Mouse (Mus musculus) midbrain, embryonic 14.5 days (tissue): Measurements from ENCODE around the gene Ss18l2. TPM values are rescaled to one million over a fixed set of nuclear protein-coding genes. Genes with fewer than 3 reads are reported as not detected.
A peak's percentile ranks its signal among the peaks of the same experiment; 100 is the strongest.

Source experiments
- ATAC-seq: fragments of 200-750 bp; cut with Nextera tagmentation; 2 replicates; pipeline ENCODE4 v1.8.0; 2017; ENCODE audit warnings: moderate number of reproducible peaks, moderate library complexity; ENCODE audit not compliant: low FRiP score, low TSS enrichment
- DNase-seq: peaks from one replicate; pipeline ENCODE4 v3.0.0-alpha.2; 2015
- H3K27ac ChIP-seq: fragments of 300-500 bp; sonication (generic); replicated peaks from 2 replicates; pipeline ENCODE4 v1.5.1; 2014; ENCODE audit warnings: mild to moderate bottlenecking, low read depth, low read length, moderate library complexity
- H3K27me3 ChIP-seq: fragments of 300-500 bp; sonication (generic); 2 replicates; pipeline ENCODE4 v1.6.1; 2014; ENCODE audit warnings: low read length, control low read depth, mixed read lengths; ENCODE audit not compliant: control insufficient read depth, insufficient read depth
- H3K36me3 ChIP-seq: fragments of 300-500 bp; sonication (generic); 2 replicates; pipeline ENCODE4 v1.6.1; 2014; ENCODE audit warnings: low read length, control low read depth; ENCODE audit not compliant: control insufficient read depth, insufficient read depth
- H3K4me1 ChIP-seq: fragments of 300-500 bp; sonication (generic); 2 replicates; pipeline ENCODE4 v1.6.1; 2014; ENCODE audit warnings: mild to moderate bottlenecking, antibody characterized with exemption, low read length, control low read depth; ENCODE audit not compliant: control insufficient read depth, insufficient read depth
- H3K4me2 ChIP-seq: fragments of 300-500 bp; sonication (generic); 2 replicates; pipeline ENCODE4 v1.6.1; 2014; ENCODE audit warnings: mild to moderate bottlenecking, low read length, moderate library complexity
- H3K4me3 ChIP-seq: fragments of 300-500 bp; sonication (generic); replicated peaks from 2 replicates; pipeline ENCODE4 v1.5.1; 2014; ENCODE audit warnings: low read depth, low read length
- H3K9ac ChIP-seq: fragments of 300-500 bp; sonication (generic); replicated peaks from 2 replicates; pipeline ENCODE4 v1.6.1; 2014; ENCODE audit warnings: mild to moderate bottlenecking, low read length, moderate library complexity
- H3K9me3 ChIP-seq: fragments of 300-500 bp; sonication (generic); 2 replicates; pipeline ENCODE4 v1.6.1; 2016; ENCODE audit warnings: low read length, control low read depth, mixed read lengths; ENCODE audit not compliant: control insufficient read depth
- WGBS: fragments of 180-500 bp; shearing (Covaris S2); extraction: QIAGEN DNeasy Blood & Tissue Kit; methylation state at CpG from one replicate; pipeline ENCODE4 v1.1.7; 2014; 5-methylcytosine and 5-hydroxymethylcytosine counted together
- polyA plus RNA-seq: library from polyadenylated mRNA; unstranded; fragments of >200 nt; fragmentation: Nextera tagmentation; extraction: Ambion mirVana; gene quantifications from 2 replicates; pipeline ENCODE4 v1.2.1, GENCODE M21; 2014

The Ss18l2 gene
- polyA plus RNA-seq, 1 experiment from 2014 or later = 164 TPM

DNA sequence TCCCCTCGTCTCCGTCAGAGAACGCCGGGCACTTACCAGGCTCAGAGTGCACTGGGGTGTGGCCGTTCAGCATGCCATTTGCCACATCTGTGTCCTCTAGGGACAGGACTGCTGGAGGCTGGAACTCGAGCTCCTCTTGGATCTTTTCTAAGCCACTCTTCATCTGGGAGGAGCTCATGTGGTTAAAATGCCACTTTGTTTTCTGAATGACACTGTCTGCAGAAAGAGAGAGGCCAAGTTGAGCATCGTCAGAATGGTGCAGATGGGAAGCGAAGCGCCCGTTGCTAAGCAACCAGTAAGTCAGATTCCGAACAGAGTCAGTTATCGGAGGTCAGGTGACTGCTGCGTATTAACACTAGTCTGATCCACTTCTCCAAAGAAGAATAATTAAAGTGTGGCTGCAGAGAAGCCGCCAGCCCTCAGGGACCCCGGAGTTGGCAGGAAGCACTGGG lies 19.9 kb upstream of the Ss18l2 start:
- Histone ChIP-seq H3K4me3 (peak overlapping the region; percentile 24), H3K9me3 (no peaks in the 10 kb centered on the region), H3K9ac (peak overlapping the region; percentile 21; the same call in 1 of the 2 replicates), H3K4me1 (peaks cover 21% of the 10 kb centered on the region), H3K27ac (peak overlapping the region; percentile 83), H3K27me3 (no peaks in the 10 kb centered on the region), H3K36me3 (peaks cover 53% of the 10 kb centered on the region), H3K4me2 (peak overlapping the region; percentile 53)
- peak; percentile 90 for DNase-seq
- ATAC-seq = peak; percentile 88
- 12% methylated on average over 15 of the region's 15 CpGs for WGBS

DNA sequence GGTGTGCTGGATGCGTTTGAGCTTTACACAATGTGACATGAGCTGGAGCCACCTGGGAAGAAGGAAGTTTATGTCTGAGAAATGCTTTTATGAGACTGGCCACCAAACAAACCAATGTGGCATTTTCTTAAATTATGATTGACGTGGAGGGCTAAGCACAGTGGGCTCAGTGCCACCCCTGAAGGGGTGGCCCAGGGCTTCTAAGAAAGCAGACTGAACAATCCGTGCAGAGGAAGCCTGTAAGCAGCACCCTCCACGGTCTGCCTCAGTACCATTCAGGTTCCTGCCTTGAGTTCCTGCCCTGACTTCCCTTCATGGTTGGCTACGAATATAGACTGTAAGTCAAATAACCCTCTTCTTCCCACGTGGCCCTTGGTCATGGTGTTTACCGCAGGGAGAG lies 19.4 kb upstream of the Ss18l2 start:
- Histone ChIP-seq H3K4me1 (peaks cover 21% of the 10 kb centered on the region), H3K4me3 (no peak overlapping the region), H3K36me3 (peaks cover 53% of the 10 kb centered on the region), H3K27ac (peak overlapping the region; percentile 83), H3K27me3 (no peaks in the 10 kb centered on the region), H3K4me2 (peak overlapping the region; percentile 53), H3K9me3 (no peaks in the 10 kb centered on the region), H3K9ac (peak overlapping the region; percentile 21; the same call in 1 of the 2 replicates)
- peak; percentile 44; the same call in 1 of the 2 replicates for ATAC-seq
- whole genome bisulfite sequencing = 65% methylated on average over 7 of the region's 7 CpGs
- no peak for DNase-seq

DNA sequence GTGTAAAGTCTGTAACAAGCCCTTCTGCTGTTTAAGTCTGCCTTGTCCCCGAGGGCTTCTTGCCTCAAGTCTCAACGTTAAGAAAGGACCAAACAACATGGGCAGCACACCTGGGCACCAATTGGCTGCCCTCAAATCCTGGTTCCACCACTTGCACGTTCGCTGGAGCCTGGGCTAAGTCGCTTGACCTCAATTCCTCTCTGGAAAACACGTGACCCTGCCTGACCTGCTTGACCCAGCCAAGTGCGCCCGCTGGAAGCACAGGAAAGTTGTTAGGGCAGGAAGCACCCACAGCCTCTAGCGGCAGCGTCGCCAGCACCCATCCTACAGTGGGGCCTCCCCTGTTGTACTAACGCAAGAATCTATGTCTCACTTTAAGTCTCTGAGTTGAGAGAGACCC lies 15.4 kb upstream of the Ss18l2 start:
- H3K9ac ChIP-seq = no peak overlapping the region
- WGBS = 82% methylated on average over 12 of the region's 12 CpGs
- H3K36me3 ChIP-seq = peaks cover 46% of the 10 kb centered on the region

GRCm38 (mm10) chr9:121696626-121697025 lies 13.5 kb upstream of the Ss18l2 start:
- peaks cover 46% of the 10 kb centered on the region for H3K36me3 ChIP-seq
- WGBS = 86% methylated on average over 9 of the region's 9 CpGs
- no peak for DNase-seq

More for the DNA sequence above, 15.4 kb upstream of the Ss18l2 start:
- Histone ChIP-seq H3K4me1 (peaks cover 16% of the 10 kb centered on the region), H3K27ac (no peak overlapping the region), H3K4me2 (no peak overlapping the region), H3K4me3 (no peak overlapping the region), H3K9me3 (no peaks in the 10 kb centered on the region), H3K27me3 (no peaks in the 10 kb centered on the region)
- DNase-seq (no peak), ATAC-seq (no peak)

DNA sequence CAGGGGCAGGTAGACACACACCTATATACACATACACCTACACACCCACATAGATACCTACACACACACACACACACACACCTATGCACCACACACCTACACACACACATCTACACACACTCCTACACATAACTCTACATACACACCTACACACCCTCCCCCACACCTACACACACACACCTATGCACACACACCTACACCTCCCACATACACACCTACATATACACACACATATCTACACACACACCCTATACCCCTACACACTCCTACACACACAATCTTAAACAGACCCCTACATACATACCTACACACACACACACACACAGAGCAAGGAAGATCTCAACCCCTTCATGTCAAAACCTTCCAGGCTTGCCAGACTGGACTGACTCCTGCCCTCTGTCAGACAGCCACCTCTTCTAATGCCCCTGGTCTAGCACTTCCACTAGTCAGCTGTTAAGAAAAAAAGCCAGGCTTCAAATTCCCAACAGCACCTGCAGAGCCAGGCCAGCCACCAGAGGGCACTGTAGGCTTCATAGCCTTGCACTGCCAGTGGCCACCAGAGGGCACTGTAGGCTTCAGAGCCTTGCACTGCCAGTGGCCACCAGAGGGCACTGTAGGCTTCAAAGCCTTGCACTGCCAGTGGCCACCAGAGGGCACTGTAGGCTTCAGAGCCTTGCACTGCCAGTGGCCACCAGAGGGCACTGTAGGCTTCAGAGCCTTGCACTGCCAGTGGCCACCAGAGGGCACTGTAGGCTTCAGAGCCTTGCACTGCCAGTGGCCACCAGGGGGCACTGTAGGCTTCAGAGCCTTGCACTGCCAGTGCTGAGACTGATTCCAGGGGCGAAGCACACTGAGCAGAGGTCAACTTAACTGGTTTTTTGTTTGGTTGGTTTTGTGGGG lies 12.7 kb upstream of the Ss18l2 start:
- WGBS = 100% methylated on average over 1 of the region's 1 CpGs
- Histone ChIP-seq H3K27ac (no peak overlapping the region), H3K9me3 (no peaks in the 10 kb centered on the region), H3K36me3 (peaks cover 38% of the 10 kb centered on the region), H3K4me1 (no peaks in the 10 kb centered on the region), H3K4me2 (no peak overlapping the region), H3K9ac (no peak overlapping the region), H3K4me3 (no peak overlapping the region), H3K27me3 (no peaks in the 10 kb centered on the region)
- DNase-seq = peak; percentile 31
- ATAC-seq = peak; percentile 53

More at GRCm38 (mm10) chr9:121696626-121697025, 13.5 kb upstream of the Ss18l2 start:
- ATAC-seq = no peak
- no peaks in the 10 kb centered on the region for H3K27me3 ChIP-seq
- no peak overlapping the region for H3K4me2 ChIP-seq
- no peak overlapping the region for H3K27ac ChIP-seq
- H3K4me1 ChIP-seq = no peaks in the 10 kb centered on the region
- no peak overlapping the region for H3K9ac ChIP-seq
- H3K4me3 ChIP-seq = no peak overlapping the region
- no peaks in the 10 kb centered on the region for H3K9me3 ChIP-seq

DNA sequence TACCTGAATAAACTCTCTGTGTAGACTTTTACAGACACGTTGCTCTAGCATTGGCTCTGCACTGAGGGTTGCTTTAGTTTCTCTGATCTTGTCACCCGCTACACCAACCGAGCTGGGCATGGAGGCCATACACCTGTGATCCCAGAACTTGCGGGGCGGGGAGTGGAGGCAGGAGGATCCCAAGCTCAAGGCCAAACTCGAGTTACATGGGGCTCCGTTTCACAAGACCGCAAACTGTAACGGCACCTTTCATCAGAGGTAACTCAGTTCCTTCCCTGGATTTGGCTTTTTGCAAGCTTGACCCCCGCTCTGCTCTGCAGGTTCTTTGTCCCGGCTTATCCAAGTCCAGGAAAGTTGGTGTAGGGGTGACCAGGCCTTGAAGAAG lies 5.9 kb upstream of the Ss18l2 start:
- peak overlapping the region; percentile 82 for H3K9ac ChIP-seq
- peak overlapping the region; percentile 97 for H3K4me2 ChIP-seq
- H3K27ac ChIP-seq = no peak overlapping the region
- H3K4me1 ChIP-seq = peaks cover 14% of the 10 kb centered on the region
- peaks cover 8% of the 10 kb centered on the region for H3K36me3 ChIP-seq
- H3K27me3 ChIP-seq = no peaks in the 10 kb centered on the region
- no peak for ATAC-seq
- H3K4me3 ChIP-seq = peak overlapping the region; percentile 78
- no peaks in the 10 kb centered on the region for H3K9me3 ChIP-seq
- no peak for DNase-seq
- WGBS = 36% methylated on average over 11 of the region's 11 CpGs

DNA sequence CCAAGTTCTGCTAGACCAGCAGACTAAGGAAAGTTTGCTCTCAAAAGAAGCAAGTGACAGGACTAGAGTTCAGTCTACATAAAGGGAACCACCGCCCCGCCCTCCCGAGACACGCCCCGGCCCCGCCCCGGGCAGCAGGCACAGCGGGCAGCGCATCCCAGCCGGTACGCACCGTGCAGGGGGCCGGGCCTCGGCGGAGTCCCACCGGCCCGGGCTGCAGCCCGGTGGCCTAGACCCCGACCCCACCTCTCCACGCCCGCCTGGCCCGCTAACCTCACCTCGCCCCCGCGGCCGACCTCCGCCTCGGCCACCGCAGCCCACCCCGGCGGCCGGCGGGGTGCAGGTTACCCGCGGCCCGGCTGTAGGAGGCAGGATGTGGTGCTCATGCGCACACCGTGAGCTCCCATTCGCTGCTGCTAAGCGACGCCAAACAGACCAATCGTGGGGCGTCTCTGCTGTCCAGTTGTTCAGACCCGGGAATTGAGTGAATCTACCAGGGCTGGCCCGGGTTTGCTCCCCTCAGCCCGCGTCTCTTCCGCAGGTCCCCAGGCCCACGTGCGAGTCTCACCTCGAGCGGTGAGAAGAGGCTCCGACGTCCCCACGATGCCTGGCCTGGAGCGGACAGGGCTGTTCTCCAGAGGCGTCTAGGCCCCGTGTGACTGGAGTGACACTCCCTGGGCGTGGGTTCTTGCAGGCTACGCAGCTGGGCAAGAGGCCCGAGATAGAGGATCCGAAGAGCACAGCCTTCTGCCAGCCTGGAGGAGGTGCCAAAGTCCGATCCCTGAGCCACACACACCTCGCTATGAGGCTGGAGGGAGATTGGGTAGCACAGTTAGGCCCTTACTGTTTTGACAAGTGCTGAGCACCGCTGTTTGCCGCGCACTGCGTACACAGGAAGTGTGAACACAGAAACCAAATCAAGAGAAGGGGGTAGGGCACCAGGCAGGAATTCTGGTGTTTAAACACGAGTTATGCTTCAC lies 5.2 kb upstream of the Ss18l2 start, which contains the start of gene Sec22c:
Gene Sec22c (minus strand): TSS at position 845 of the 980 bp plus-strand sequence.
- H3K27me3 ChIP-seq = no peaks in the 10 kb centered on the region
- peaks cover 4% of the 10 kb centered on the region for H3K36me3 ChIP-seq
- H3K27ac ChIP-seq = peak within 1 kb of the TSS; percentile 83
- peak within 1 kb of the TSS; percentile 78 for H3K4me3 ChIP-seq
- WGBS = under 1% methylated on average over 69 of the region's 69 CpGs
- peak within 1 kb of the TSS; percentile 97 for H3K4me2 ChIP-seq
- H3K9me3 ChIP-seq = no peaks in the 10 kb centered on the region
- DNase-seq (peak; percentile 92), ATAC-seq (peak; percentile 98)
- H3K9ac ChIP-seq = peak within 1 kb of the TSS; percentile 82
- H3K4me1 ChIP-seq = peaks cover 14% of the 10 kb centered on the region

GRCm38 (mm10) chr9:121706029-121706675 lies 4.0 kb upstream of the Ss18l2 start:
- ATAC-seq = no peak
- Histone ChIP-seq H3K4me2 (no peak overlapping the region), H3K4me1 (peaks cover 19% of the 10 kb centered on the region), H3K4me3 (no peak overlapping the region), H3K27ac (no peak overlapping the region), H3K9me3 (no peaks in the 10 kb centered on the region), H3K9ac (no peak overlapping the region), H3K27me3 (no peaks in the 10 kb centered on the region), H3K36me3 (no peaks in the 10 kb centered on the region)
- WGBS = 81% methylated on average over 6 of the region's 6 CpGs
- no peak for DNase-seq
